Mouse (Mus musculus) frontal cortex, postnatal 25 days (tissue): ENCODE measurements around the gene Ska3.

Experiments used
- DNase-seq, 2 experiments: peaks; one replicate each; pipeline ENCODE4 v3.0.0; 2022; ENCODE audit warnings: low spot score in 2 of 2

Ska3 gene

DNA sequence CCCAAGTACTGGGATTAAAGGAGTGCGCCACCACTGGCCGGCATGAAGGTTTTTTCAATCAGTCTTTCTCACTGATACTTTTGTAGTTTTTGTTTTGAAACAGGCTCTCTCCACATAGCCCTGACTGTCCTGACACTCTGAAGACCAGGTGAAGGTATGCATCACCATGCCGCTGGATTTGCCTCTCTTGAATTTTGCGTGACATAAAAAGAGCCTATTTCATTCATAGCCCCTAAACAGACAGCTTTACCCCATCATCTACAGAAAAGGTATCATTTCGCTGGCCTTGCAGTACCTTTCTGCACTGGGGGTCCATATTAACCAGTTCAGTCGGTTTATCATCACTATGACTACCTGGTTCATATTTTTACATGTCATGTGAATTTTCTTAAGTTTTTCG lies 28.4 kb downstream of the Ska3 start:
- DNase-seq: no peak

- DNase-seq: no peak
These were observed 34.8 kb downstream of the Ska3 start for GRCm38 (mm10) chr14:57791171-57791570.

GRCm38 (mm10) chr14:57789759-57790158 lies 36.2 kb downstream of the Ska3 start:
- no peak for DNase-seq

DNA sequence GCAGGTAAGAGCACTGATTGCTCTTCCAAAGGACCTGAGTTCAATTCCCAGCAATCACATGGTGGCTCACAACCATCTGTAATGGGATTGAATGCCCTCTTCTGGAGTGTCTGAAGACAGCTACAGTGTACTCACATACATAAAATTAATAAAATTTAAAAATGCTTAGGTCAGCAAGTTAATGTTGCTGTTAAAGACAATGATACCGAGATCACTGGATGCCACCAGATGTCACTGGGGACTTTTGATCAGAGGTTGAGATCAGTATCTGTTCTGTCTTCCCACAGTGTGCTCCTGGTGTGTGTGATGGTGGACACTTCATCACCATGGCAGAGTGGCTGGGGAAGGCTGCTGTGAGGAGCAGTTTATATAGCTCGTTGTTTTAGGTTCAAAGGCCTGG lies 36.7 kb downstream of the Ska3 start:
- no peak for DNase-seq

DNA sequence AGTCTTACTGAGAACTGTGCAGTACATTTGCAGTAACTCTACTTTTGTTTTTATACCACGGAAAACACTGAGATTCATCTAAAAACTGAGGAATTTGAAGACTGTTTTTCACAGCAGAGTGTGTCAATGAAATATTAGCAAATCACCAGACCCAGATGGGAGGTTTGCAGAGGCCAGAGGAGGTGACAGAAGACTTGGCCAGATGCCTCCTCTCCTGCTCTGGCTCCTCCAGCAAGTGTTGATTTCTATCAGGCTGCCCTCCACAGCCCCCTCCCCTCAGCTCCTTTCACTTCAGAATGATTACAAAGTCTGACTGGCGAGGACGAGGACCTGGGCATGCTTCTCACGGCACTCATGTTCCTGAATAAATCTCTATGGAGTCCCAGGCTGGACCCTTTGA lies 38.6 kb downstream of the Ska3 start:
- no peak for DNase-seq

DNA sequence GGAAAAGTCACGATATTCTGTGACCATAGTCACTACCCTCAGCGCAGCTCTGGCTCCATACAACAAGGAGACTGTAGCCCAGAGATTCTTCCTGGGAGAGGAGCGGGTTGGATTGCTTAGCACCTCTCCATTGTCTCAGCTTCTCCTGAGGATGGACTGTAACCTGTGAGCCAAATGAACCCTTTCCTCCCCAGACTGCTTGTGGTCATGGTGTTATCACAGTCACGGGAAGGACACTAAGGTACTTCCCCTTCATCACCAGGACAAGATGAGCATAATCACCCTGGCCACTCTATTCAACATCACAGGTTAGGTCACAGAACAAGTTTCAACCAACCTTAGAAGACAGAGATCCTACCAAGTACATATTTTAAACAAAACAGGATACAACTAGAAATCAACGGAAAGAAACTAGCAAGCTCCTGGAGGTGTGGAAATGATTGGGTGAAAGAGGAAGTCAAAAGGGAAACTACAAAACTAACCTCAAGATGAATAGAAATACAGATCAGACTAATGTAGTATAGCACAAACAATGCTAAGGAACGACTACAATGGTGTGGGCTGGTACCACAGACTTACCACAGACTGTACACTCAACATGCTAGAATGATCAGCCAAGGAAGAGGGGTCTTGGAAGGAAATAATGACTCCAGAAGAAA lies 53.7 kb downstream of the Ska3 start:
- no peak for DNase-seq

DNA sequence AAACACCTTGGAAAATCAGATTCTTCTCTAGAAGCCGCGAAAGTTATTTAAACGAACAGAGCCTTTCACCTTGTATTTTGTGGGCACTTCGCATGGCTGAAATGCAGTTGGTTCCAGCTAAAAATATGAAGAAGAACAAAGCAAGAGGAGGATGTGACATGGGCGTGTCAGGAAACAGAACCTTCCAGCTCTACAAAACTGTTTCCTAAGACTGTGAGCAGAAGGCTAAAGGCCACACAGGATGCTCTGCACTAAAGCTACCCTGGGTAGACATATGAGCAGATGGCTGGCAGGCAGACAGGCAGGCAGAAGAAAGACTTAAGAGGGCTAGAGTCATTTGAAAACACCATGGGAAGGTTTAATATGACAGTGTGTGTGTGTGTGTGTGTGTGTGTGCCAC lies 56.9 kb downstream of the Ska3 start:
- no peak for DNase-seq

GRCm38 (mm10) chr14:57760447-57761412 lies 65.3 kb downstream of the Ska3 start:
- no peak for DNase-seq

DNA sequence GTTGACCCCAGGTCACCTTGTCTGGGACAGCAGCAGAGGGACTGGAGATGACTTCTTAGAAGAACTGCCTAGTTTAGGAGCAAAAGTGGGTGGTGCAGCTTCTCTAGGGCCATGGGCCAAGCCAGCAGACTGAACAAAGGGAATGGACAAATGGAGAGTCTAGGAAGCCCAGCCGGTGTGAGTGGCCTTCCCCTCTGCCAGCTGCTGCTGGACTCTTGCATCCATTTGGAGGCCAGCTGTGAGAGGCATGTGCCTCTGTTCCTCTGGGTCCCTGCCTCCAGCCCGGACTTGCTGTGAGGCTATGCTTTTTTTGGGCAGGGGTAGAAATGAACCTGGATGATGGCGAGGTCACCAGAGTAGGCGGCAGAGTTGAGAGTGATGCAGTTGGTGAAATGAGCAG lies 67.7 kb downstream of the Ska3 start, which contains the start of gene Lats2:
Lats2 (minus strand) TSS at position 152 of the 400 bp plus-strand sequence.
- DNase-seq: no peak
